Mouse (Mus musculus): ENCODE measurements at regions not wholly inside any gene's neighbourhood (a gene's known extent, or its start where the extent isn't known, plus 50 kb on each side); places are given as distances from the start of the nearest gene placed in this dataset.

- DNase-seq (ENCODE audit: low spot score): no peak
These were observed 402.2 kb upstream of the Mmadhc start for GRCm38 (mm10) chr2:50698841-50699240.

- no peak for DNase-seq (ENCODE audit: low spot score)
These were observed 400.0 kb upstream of the Mmadhc start for GRCm38 (mm10) chr2:50696575-50696974.

- no peak for DNase-seq (ENCODE audit: low spot score)
These were observed 398.2 kb upstream of the Mmadhc start for GRCm38 (mm10) chr2:50694849-50695248.

GRCm38 (mm10) chr2:50693784-50694350 is 397.3 kb upstream of the Mmadhc start:
- DNase-seq (ENCODE audit: low spot score): no peak

GRCm38 (mm10) chr2:50690120-50691103 is 393.8 kb upstream of the Mmadhc start:
- no peak for DNase-seq (ENCODE audit: low spot score)

GRCm38 (mm10) chr2:50687672-50688151 is 391.1 kb upstream of the Mmadhc start:
- no peak for DNase-seq (ENCODE audit: low spot score)

GRCm38 (mm10) chr2:50687222-50687621 is 390.6 kb upstream of the Mmadhc start:
- DNase-seq (ENCODE audit: low spot score): no peak

- no peak for DNase-seq (ENCODE audit: low spot score)
These were observed 380.9 kb upstream of the Mmadhc start for GRCm38 (mm10) chr2:50677456-50677855.

- DNase-seq (ENCODE audit: low spot score): no peak
These were observed 379.3 kb upstream of the Mmadhc start for GRCm38 (mm10) chr2:50675736-50676550.

GRCm38 (mm10) chr2:50674856-50675175 is 378.2 kb upstream of the Mmadhc start:
- no peak for DNase-seq (ENCODE audit: low spot score)

- DNase-seq (ENCODE audit: low spot score): no peak
These were observed 377.7 kb upstream of the Mmadhc start for GRCm38 (mm10) chr2:50674151-50674855.

GRCm38 (mm10) chr2:50669297-50669696 is 372.7 kb upstream of the Mmadhc start:
- DNase-seq (ENCODE audit: low spot score): no peak

GRCm38 (mm10) chr2:50668789-50669188 is 372.2 kb upstream of the Mmadhc start:
- DNase-seq (ENCODE audit: low spot score): no peak

GRCm38 (mm10) chr2:50667180-50667579 is 370.6 kb upstream of the Mmadhc start:
- no peak for DNase-seq (ENCODE audit: low spot score)

- DNase-seq (ENCODE audit: low spot score): no peak
These were observed 365.9 kb upstream of the Mmadhc start for GRCm38 (mm10) chr2:50662504-50662903.

- DNase-seq (ENCODE audit: low spot score): no peak
These were observed 363.4 kb upstream of the Mmadhc start for GRCm38 (mm10) chr2:50660000-50660399.

GRCm38 (mm10) chr2:50657826-50658225 is 361.2 kb upstream of the Mmadhc start:
- no peak for DNase-seq (ENCODE audit: low spot score)

- no peak for DNase-seq (ENCODE audit: low spot score)
These were observed 359.8 kb upstream of the Mmadhc start for GRCm38 (mm10) chr2:50656351-50656750.

GRCm38 (mm10) chr2:50654953-50655324 is 358.3 kb upstream of the Mmadhc start:
- DNase-seq (ENCODE audit: low spot score): no peak

- no peak for DNase-seq (ENCODE audit: low spot score)
These were observed 357.8 kb upstream of the Mmadhc start for GRCm38 (mm10) chr2:50654221-50654952.

Data from thymus, postnatal 0 days (tissue).